Comparison of ENCODE assay signal across 15 mouse cellular contexts in genomic region chr8:95076151-95076550, GRCm38 (mm10). TPM values are rescaled to one million over a fixed set of nuclear protein-coding genes. Genes with fewer than 3 reads are reported as not detected.
"Had no signal": no experiment of that assay in that cellular context is flagged by ENCODE, and none has a peak within 500 bp of the region (broad histone marks: within the 10 kb centered on the region; RNA-seq: fewer than 3 reads in every experiment).

No protein-coding gene starts in this region.

- ATAC-seq: lung, postnatal 0 days had no signal

- DNase-seq: kidney, postnatal 14 days; left cerebral cortex, postnatal 4 days; lung, adult 2 months; lung, postnatal 4 days; midbrain, embryonic 14.5 days; right cerebral cortex, postnatal 4 days; spleen, adult 18-20 months; thymus, adult 18-20 months; thymus, postnatal 14 days had no signal

RNA-seq across cellular contexts. Expression of gene Drc7, which starts 21.2 kb away (rescaled TPM):
- total RNA-seq: liver, adult 2 months had no signal
- polyA plus RNA-seq: large intestine, adult 2 months; limb, embryonic 13.5 days; liver, adult 2 months; neural tube, embryonic 11.5 days; stomach, embryonic 14.5 days had no signal
